Mouse (Mus musculus): ENCODE measurements at regions not wholly inside any gene's neighbourhood (a gene's known extent, or its start where the extent isn't known, plus 50 kb on each side); places are given as distances from the start of the nearest gene placed in this dataset.

GRCm38 (mm10) chr4:64335814-64336213, 289.0 kb upstream of the Tnc start:
- H3K27me3 ChIP-seq = no peaks in the 10 kb centered on the region
- no peaks in the 10 kb centered on the region for H3K36me3 ChIP-seq
- H3K9me3 ChIP-seq = no peaks in the 10 kb centered on the region
- no peak overlapping the region for H3K27ac ChIP-seq
- no peak overlapping the region for H3K4me2 ChIP-seq
- no peaks in the 10 kb centered on the region for H3K4me1 ChIP-seq (replicated peaks)
- no peak for ATAC-seq (ENCODE audit: low FRiP score)
- no peak overlapping the region for H3K9ac ChIP-seq
- no peak overlapping the region for H3K4me3 ChIP-seq
- WGBS = 73% methylated on average over 2 of the region's 2 CpGs

- 35% methylated on average over 3 of the region's 3 CpGs for WGBS
- no peak overlapping the region for H3K9ac ChIP-seq
- H3K4me1 ChIP-seq (replicated peaks) = no peaks in the 10 kb centered on the region
- no peaks in the 10 kb centered on the region for H3K36me3 ChIP-seq
- H3K27ac ChIP-seq = no peak overlapping the region
- ATAC-seq (ENCODE audit: low FRiP score) = no peak
- no peaks in the 10 kb centered on the region for H3K9me3 ChIP-seq
- no peak overlapping the region for H3K4me3 ChIP-seq
- no peak overlapping the region for H3K4me2 ChIP-seq
- no peaks in the 10 kb centered on the region for H3K27me3 ChIP-seq
These were observed 283.4 kb upstream of the Tnc start for GRCm38 (mm10) chr4:64330213-64330612.

- Histone ChIP-seq H3K27ac (no peak overlapping the region), H3K4me3 (no peak overlapping the region), H3K9ac (no peak overlapping the region), H3K9me3 (peaks cover 4% of the 10 kb centered on the region; the same call in 1 of the 2 replicates), H3K4me1 (replicated peaks) (no peaks in the 10 kb centered on the region), H3K27me3 (no peaks in the 10 kb centered on the region), H3K4me2 (no peak overlapping the region), H3K36me3 (no peaks in the 10 kb centered on the region)
- 85% methylated on average over 3 of the region's 3 CpGs for WGBS
- ATAC-seq (ENCODE audit: low FRiP score) = no peak
These were observed 277.6 kb upstream of the Tnc start for GRCm38 (mm10) chr4:64324391-64324790.

- no peaks in the 10 kb centered on the region for H3K27me3 ChIP-seq
- H3K9ac ChIP-seq = no peak overlapping the region
- no peak overlapping the region for H3K4me2 ChIP-seq
- H3K4me1 ChIP-seq (replicated peaks) = no peaks in the 10 kb centered on the region
- 67% methylated on average over 3 of the region's 3 CpGs for WGBS
- ATAC-seq (ENCODE audit: low FRiP score) = no peak
- peaks cover 4% of the 10 kb centered on the region; the same call in 1 of the 2 replicates for H3K9me3 ChIP-seq
- H3K27ac ChIP-seq = no peak overlapping the region
- H3K4me3 ChIP-seq = no peak overlapping the region
- no peaks in the 10 kb centered on the region for H3K36me3 ChIP-seq
These were observed 269.9 kb upstream of the Tnc start for GRCm38 (mm10) chr4:64316553-64317347.

- H3K27ac ChIP-seq = no peak overlapping the region
- no peak overlapping the region for H3K4me2 ChIP-seq
- H3K4me3 ChIP-seq = no peak overlapping the region
- ATAC-seq (ENCODE audit: low FRiP score) = no peak
- no peak overlapping the region for H3K9ac ChIP-seq
- no peaks in the 10 kb centered on the region for H3K4me1 ChIP-seq (replicated peaks)
- WGBS = 86% methylated on average over 2 of the region's 2 CpGs
- H3K36me3 ChIP-seq = no peaks in the 10 kb centered on the region
- no peaks in the 10 kb centered on the region for H3K9me3 ChIP-seq
- H3K27me3 ChIP-seq = no peaks in the 10 kb centered on the region
These were observed 250.1 kb upstream of the Tnc start for GRCm38 (mm10) chr4:64296941-64297340.

GRCm38 (mm10) chr4:64282471-64282870, 235.7 kb upstream of the Tnc start:
- Histone ChIP-seq H3K4me3 (no peak overlapping the region), H3K36me3 (no peaks in the 10 kb centered on the region), H3K27ac (no peak overlapping the region), H3K4me2 (no peak overlapping the region), H3K27me3 (no peaks in the 10 kb centered on the region), H3K9me3 (no peaks in the 10 kb centered on the region), H3K4me1 (replicated peaks) (no peaks in the 10 kb centered on the region), H3K9ac (no peak overlapping the region)
- ATAC-seq (ENCODE audit: low FRiP score) = no peak
- 85% methylated on average over 1 of the region's 1 CpGs for WGBS

GRCm38 (mm10) chr4:64276980-64277379, 230.2 kb upstream of the Tnc start:
- Histone ChIP-seq H3K27ac (no peak overlapping the region), H3K36me3 (no peaks in the 10 kb centered on the region), H3K9ac (no peak overlapping the region), H3K4me3 (no peak overlapping the region), H3K9me3 (no peaks in the 10 kb centered on the region), H3K4me2 (no peak overlapping the region), H3K4me1 (replicated peaks) (no peaks in the 10 kb centered on the region), H3K27me3 (no peaks in the 10 kb centered on the region)
- no peak for ATAC-seq (ENCODE audit: low FRiP score)
- 37% methylated on average over 2 of the region's 2 CpGs for WGBS

GRCm38 (mm10) chr4:64274291-64274960, 227.6 kb upstream of the Tnc start:
- Histone ChIP-seq H3K4me2 (no peak overlapping the region), H3K27me3 (no peaks in the 10 kb centered on the region), H3K4me1 (replicated peaks) (no peaks in the 10 kb centered on the region), H3K4me3 (no peak overlapping the region), H3K27ac (no peak overlapping the region), H3K36me3 (no peaks in the 10 kb centered on the region), H3K9me3 (no peaks in the 10 kb centered on the region), H3K9ac (no peak overlapping the region)
- peak; percentile 90 for ATAC-seq (ENCODE audit: low FRiP score)
- WGBS = 85% methylated on average over 3 of the region's 3 CpGs

- Histone ChIP-seq H3K36me3 (no peaks in the 10 kb centered on the region), H3K27me3 (no peaks in the 10 kb centered on the region), H3K27ac (no peak overlapping the region), H3K4me2 (no peak overlapping the region), H3K4me3 (no peak overlapping the region), H3K9me3 (no peaks in the 10 kb centered on the region), H3K9ac (no peak overlapping the region), H3K4me1 (replicated peaks) (no peaks in the 10 kb centered on the region)
- WGBS = 67% methylated on average over 5 of the region's 5 CpGs
- ATAC-seq (ENCODE audit: low FRiP score) = no peak
These were observed 223.0 kb upstream of the Tnc start for GRCm38 (mm10) chr4:64269846-64270245.

GRCm38 (mm10) chr4:64269117-64269516, 222.3 kb upstream of the Tnc start:
- Histone ChIP-seq H3K4me1 (replicated peaks) (no peaks in the 10 kb centered on the region), H3K4me2 (no peak overlapping the region), H3K27ac (no peak overlapping the region), H3K9me3 (no peaks in the 10 kb centered on the region), H3K36me3 (no peaks in the 10 kb centered on the region), H3K9ac (no peak overlapping the region), H3K4me3 (no peak overlapping the region), H3K27me3 (no peaks in the 10 kb centered on the region)
- 92% methylated on average over 2 of the region's 2 CpGs for WGBS
- no peak for ATAC-seq (ENCODE audit: low FRiP score)

GRCm38 (mm10) chr4:64260473-64260872, 213.7 kb upstream of the Tnc start:
- no peaks in the 10 kb centered on the region for H3K4me1 ChIP-seq (replicated peaks)
- H3K4me2 ChIP-seq = no peak overlapping the region
- H3K36me3 ChIP-seq = no peaks in the 10 kb centered on the region
- no peaks in the 10 kb centered on the region for H3K27me3 ChIP-seq
- no peak overlapping the region for H3K27ac ChIP-seq
- no peak overlapping the region for H3K9ac ChIP-seq
- H3K9me3 ChIP-seq = no peaks in the 10 kb centered on the region
- ATAC-seq (ENCODE audit: low FRiP score) = no peak; the same call in 1 of the 2 replicates
- no peak overlapping the region for H3K4me3 ChIP-seq

- H3K27me3 ChIP-seq = no peaks in the 10 kb centered on the region
- no peak overlapping the region for H3K9ac ChIP-seq
- no peaks in the 10 kb centered on the region for H3K4me1 ChIP-seq (replicated peaks)
- H3K4me3 ChIP-seq = no peak overlapping the region
- H3K4me2 ChIP-seq = no peak overlapping the region
- H3K9me3 ChIP-seq = no peaks in the 10 kb centered on the region
- peak; percentile 72; the same call in 1 of the 2 replicates for ATAC-seq (ENCODE audit: low FRiP score)
- H3K36me3 ChIP-seq = no peaks in the 10 kb centered on the region
- no peak overlapping the region for H3K27ac ChIP-seq
These were observed 213.3 kb upstream of the Tnc start for GRCm38 (mm10) chr4:64260188-64260444.

Measured in hindbrain, embryonic 13.5 days (tissue).